Mouse (Mus musculus) kidney, adult 18-20 months (tissue): ENCODE data around the gene Cdc45.
A peak's percentile ranks its signal among the peaks of the same experiment; 100 is the strongest.

Source experiments
- DNase-seq: peaks from one replicate; pipeline ENCODE4 v3.0.0; 2021

Gene Cdc45

DNA sequence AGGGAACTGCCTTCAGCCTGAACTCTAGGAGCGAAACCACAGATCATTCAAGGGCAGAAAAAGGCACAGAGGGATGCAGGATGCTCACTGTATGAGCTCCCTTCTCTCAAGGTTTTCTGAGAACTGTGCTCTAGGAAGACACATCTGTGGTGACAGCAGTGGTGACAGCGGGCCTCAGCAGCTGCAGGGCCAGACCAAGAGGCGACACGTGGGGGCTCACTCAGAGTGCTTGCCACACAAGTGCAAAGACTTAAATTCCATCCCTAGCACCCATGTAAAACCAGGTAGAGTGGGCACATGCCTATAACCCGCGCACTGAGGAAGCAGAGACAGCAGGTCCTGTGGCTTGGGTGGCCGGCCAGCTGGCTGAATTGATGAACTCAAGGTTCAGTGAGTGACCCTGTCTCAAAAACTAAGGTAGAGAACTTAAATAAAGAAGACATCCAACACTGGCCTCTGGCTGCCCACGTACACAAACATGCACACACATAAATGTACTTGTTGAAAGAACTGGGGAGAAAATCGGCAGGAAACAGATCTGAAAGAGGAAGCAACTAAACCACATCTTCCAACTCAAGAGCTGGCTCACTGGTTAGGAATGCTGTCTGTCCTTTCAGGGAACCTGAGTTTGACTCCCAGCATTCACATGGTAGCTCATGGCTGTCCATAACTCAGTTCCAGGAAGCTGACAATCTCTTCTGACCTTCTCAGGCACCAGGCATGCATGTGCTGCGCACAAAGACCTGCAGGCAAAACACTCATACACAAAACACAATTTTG lies 23.0 kb downstream of the Cdc45 start:
- DNase-seq, result no peak

- DNase-seq, result no peak
These were observed 25.1 kb downstream of the Cdc45 start for GRCm38 (mm10) chr16:18786652-18787051.

- no peak for DNase-seq
These were observed 26.3 kb downstream of the Cdc45 start for GRCm38 (mm10) chr16:18785485-18785884.

DNA sequence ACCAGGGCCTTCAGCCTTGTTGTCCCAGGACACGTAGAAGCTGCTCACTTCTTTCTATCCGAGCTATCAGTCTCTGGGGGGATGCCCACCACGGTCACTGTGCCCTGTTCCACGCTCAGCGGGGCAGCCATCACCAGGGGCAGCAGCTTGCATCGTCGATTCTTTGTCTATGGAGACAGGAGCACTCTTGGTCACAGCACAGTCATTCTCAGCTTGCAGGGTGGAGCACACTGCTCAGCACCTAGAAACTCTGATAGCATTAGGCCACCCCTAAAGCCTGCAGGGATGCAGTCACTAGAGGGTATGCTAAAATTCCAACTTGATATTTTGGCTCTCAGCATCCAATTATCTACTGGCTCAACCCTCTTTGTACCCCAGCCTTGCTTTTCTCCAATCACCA lies 26.8 kb downstream of the Cdc45 start:
- DNase-seq, result no peak

DNA sequence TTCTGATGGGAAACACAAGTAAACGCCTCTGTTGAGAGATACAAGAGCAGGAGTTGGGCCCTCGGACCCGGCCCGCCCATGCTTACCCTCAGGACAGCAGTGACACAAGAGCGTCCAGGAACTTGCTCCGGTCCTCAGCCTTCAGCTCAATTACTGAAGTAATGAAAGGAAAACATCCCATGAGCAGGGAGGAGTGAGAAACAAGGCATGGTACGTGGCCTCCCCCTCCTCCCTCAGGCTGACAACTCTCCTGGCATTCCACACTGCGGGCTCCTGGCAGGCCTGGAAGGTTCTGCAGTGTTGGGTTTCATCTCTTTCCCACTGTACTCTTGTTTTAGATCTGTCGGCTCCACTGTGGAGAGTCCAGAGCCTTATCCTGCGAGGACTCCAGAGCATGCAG lies 30.0 kb downstream of the Cdc45 start:
- no peak for DNase-seq

DNA sequence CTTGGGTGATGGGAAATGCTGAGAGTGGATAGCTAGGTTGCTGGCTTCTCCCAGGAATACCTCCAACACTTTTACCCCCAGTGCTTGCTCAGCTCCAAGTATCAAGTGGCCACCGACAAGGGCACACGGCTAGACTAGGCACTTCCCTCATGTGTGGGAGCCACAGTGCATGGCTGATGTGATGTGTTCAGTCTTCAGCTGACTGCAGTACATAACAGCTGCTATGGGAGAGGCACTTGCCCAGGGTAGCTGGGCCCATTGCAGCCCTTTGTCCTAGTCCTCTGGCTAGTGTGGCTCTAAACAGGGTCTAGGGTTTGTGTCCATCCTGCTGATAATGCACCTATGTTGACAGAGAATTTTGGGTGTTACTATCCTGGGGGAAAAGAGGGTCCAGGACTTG lies 33.3 kb downstream of the Cdc45 start:
- no peak for DNase-seq

- DNase-seq, result peak; percentile 23
These were observed 34.4 kb downstream of the Cdc45 start for GRCm38 (mm10) chr16:18777101-18778080.

DNA sequence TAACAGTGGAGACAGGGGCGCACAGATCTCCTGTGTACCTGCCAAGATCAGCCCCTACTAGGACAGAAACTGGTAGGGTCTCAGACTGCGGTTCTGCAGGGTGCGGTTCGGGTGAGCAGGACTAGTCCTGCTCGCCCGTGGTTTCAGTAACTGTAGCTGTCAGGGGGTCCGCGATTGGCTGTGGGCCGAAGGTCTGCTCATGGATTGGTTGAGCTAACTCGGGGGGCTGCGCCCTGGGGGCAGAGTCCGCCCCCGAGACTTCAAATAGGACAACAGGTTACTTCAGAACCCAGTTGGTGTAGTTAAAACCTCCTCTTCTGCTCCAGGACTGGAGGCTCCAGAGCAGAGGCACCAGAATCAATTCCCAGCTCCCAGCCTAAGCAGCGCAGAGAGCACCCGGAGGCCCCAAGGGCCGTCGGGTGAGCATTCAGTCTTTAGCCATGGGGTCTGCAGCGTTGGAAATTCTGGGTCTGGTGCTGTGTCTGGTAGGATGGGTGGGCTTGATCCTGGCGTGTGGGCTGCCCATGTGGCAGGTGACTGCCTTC lies 35.2 kb downstream of the Cdc45 start, which contains the start of gene Cldn5:
Cldn5 (plus strand) TSS at position 292 of the 545 bp plus-strand sequence.
- no peak for DNase-seq

- no peak for DNase-seq
These were observed 35.9 kb downstream of the Cdc45 start for GRCm38 (mm10) chr16:18775621-18776555.

DNA sequence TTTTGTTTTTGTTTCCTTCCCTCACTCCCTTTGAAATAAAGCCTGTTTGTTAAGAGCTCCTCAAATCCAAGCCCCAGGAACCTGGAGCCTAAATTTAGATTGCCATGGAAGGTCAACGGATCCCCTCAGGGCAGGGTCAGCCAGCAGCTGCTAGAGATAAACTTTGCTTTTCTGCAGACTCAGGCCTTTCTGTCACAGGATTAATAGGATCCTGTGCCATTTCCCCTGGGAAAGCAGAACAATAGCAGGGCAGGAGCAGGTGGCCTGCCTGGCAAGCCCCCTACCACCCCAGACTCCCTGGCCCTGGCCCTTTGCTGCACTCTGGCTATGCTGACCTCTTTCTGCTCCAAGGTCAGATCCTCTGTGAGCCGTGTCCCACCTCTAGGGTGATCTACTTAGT lies 37.9 kb downstream of the Cdc45 start:
- DNase-seq, result no peak

- DNase-seq, result no peak
These were observed 42.3 kb downstream of the Cdc45 start for GRCm38 (mm10) chr16:18769501-18769900.

- no peak for DNase-seq
These were observed 45.4 kb downstream of the Cdc45 start for GRCm38 (mm10) chr16:18766390-18766789.

GRCm38 (mm10) chr16:18762960-18763359 lies 48.8 kb downstream of the Cdc45 start:
- no peak for DNase-seq

GRCm38 (mm10) chr16:18761734-18762133 lies 50.1 kb downstream of the Cdc45 start:
- DNase-seq, result no peak

GRCm38 (mm10) chr16:18751885-18752499 lies 59.8 kb downstream of the Cdc45 start:
- no peak for DNase-seq

DNA sequence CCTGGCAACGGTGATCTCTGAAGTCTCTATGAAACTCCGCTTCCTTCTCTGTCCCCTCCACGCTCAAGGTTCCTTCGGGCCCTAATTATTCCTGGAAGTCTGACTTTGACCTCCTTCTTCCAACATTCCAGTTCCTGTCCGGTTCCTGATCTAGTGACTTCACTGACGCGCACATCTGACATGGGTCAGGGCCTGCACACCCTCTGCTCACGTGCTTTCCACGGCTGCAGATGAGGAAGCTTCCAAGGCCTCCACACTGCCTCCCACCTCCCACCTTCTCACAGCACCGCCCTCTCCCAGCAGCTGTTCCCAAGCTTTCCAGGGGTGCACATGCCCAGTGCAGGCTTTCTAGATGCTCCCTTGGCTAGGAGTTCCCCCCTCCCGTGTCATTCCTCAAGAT lies 60.7 kb downstream of the Cdc45 start:
- no peak for DNase-seq

- no peak for DNase-seq
These were observed 65.3 kb downstream of the Cdc45 start for GRCm38 (mm10) chr16:18746268-18747122.

- DNase-seq, result no peak
These were observed 73.5 kb downstream of the Cdc45 start for GRCm38 (mm10) chr16:18738303-18738702.

- DNase-seq, result peak; percentile 30
These were observed 78.5 kb downstream of the Cdc45 start for GRCm38 (mm10) chr16:18733100-18733956.

- DNase-seq, result no peak
These were observed 81.1 kb downstream of the Cdc45 start for GRCm38 (mm10) chr16:18730640-18731039.
